Mouse (Mus musculus): ENCODE data around the gene Prickle1. TPM values are rescaled to one million over a fixed set of nuclear protein-coding genes. Genes with fewer than 3 reads are reported as not detected.
A peak's percentile ranks its signal among the peaks of the same experiment; 100 is the strongest.

Gene Prickle1
- polyA plus RNA-seq, 1 experiment from 2014 or later: 2.5 TPM

DNA sequence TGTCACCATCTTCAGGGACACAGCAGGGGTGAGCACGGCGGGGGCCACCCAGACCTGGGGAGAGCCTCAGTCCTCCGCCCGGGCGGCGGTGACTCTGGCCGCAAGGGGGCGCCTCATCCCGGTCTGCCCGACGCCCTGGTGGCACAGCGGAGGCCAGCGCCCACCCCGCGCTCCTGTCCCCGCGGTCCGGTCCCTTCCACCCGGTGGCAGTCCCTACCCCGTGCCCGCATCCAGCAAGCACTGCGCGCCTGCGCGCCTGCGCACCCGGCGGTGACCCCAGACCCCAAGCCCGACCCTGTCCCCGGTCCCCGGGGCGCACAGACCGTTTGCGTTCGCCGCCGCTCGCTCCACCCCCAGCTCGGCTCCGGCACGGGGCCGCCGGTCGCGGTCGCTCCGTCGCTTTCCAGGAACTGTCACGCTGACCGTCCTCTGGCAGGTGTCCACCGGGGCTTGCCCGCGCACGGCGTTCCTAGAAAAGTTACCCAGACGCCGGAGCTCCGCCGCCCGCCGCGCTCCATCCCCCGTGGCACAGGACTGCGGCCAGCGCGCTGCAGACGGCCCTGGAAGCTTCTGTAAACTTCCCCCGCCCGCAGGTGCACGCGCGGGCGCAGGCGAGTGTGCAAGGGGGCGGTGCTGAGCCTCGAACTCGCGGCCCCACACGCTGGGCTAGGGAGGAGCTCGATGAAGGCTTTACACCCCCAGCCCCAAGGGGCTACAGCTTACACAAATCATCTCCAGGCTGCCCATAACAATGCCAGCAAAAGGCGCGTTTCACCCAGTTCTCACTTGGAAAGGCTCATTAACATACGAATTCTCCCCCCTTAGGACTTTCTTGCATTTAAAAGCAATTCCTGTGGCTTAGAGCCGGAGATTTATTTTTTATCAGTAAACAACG is 76.5 kb downstream of the Prickle1 start:
- Histone ChIP-seq H3K9me3 (ENCODE audit: low read length) (no peaks in the 10 kb centered on the region), H3K4me3 (ENCODE audit: low read depth, low read length) (peak overlapping the region; percentile 70), H3K9ac (replicated peaks) (peak overlapping the region; percentile 52), H3K27me3 (ENCODE audit: insufficient read depth, low read length) (peaks cover 15% of the 10 kb centered on the region), H3K4me2 (ENCODE audit: low read depth, low read length) (peak overlapping the region; percentile 86), H3K4me1 (ENCODE audit: insufficient read depth) (peaks cover 19% of the 10 kb centered on the region), H3K36me3 (replicated peaks; ENCODE audit: insufficient read depth, low read length) (no peaks in the 10 kb centered on the region), H3K27ac (ENCODE audit: low read depth) (peak overlapping the region; percentile 75)
- TF ChIP-seq EP300 (IDR thresholded peaks at IDR 0.05; ENCODE audit: low read depth) (no peak), CTCF (IDR thresholded peaks at IDR 0.05; ENCODE audit: low read depth) (peak; percentile 85)
- DNase-seq: peak; percentile 87
- WGBS (ENCODE audit: insufficient replicate concordance): 2% methylated on average over 79 of the region's 85 CpGs
- ATAC-seq: peak; percentile 87

DNA sequence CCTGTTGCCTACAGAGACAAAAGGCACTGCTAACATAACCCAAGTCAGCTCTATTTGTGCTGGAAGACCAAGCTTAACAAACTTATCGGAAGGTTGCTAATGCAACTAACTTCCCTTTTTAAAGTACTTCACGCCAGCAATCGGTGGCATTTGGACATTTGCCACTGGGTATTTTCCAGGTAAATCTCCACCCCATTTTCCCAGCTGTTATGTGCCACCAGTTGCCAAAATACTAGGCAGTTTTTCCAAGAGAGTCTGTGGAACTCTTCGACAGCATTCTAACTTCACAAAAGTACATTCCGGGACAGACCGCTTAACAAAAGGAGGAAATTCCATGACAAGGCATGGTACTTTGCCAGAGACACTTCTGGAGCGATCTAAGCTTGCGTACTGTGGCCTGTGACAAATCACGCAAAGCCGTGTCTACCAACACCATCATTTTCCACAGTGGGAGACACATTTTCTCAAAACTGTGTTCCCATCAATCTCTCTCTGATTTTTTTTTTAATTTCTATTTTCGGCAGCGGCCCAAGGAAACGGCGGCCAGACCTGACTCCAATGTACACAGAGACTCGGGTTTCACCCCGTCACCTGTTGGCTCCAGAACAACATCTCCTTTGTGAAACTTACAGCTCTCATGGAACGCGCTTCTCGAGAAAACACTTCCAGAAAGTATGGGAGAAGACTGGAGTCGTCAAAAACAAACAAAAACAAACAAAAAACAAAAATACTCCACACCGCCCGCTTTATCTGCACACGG is 77.4 kb downstream of the Prickle1 start:
- H3K4me2 ChIP-seq (ENCODE audit: low read depth, low read length): peak overlapping the region; percentile 86
- H3K36me3 ChIP-seq (replicated peaks; ENCODE audit: insufficient read depth, low read length): no peaks in the 10 kb centered on the region
- peak overlapping the region; percentile 70 for H3K4me3 ChIP-seq (ENCODE audit: low read depth, low read length)
- peak overlapping the region; percentile 75 for H3K27ac ChIP-seq (ENCODE audit: low read depth)
- no peak for ATAC-seq
- H3K4me1 ChIP-seq (ENCODE audit: insufficient read depth): peaks cover 23% of the 10 kb centered on the region
- H3K9me3 ChIP-seq (ENCODE audit: low read length): no peaks in the 10 kb centered on the region
- TF ChIP-seq EP300 (IDR thresholded peaks at IDR 0.05; ENCODE audit: low read depth) (no peak), CTCF (IDR thresholded peaks at IDR 0.05; ENCODE audit: low read depth) (no peak)
- peaks cover 15% of the 10 kb centered on the region for H3K27me3 ChIP-seq (ENCODE audit: insufficient read depth, low read length)
- no peak for DNase-seq
- H3K9ac ChIP-seq (replicated peaks): peak overlapping the region; percentile 52
- WGBS (ENCODE audit: insufficient replicate concordance): 2% methylated on average over 23 of the region's 23 CpGs

GRCm38 (mm10) chr15:93517022-93517565 is 78.6 kb downstream of the Prickle1 start:
- H3K27ac ChIP-seq (ENCODE audit: low read depth): no peak overlapping the region
- H3K4me1 ChIP-seq (ENCODE audit: insufficient read depth): peaks cover 23% of the 10 kb centered on the region
- H3K4me3 ChIP-seq (ENCODE audit: low read depth, low read length): no peak overlapping the region
- DNase-seq: no peak
- no peak overlapping the region for H3K4me2 ChIP-seq (ENCODE audit: low read depth, low read length)
- no peaks in the 10 kb centered on the region for H3K36me3 ChIP-seq (replicated peaks; ENCODE audit: insufficient read depth, low read length)
- H3K27me3 ChIP-seq (ENCODE audit: insufficient read depth, low read length): peaks cover 15% of the 10 kb centered on the region
- TF ChIP-seq EP300 (IDR thresholded peaks at IDR 0.05; ENCODE audit: low read depth): no peak
- no peak for TF ChIP-seq CTCF (IDR thresholded peaks at IDR 0.05; ENCODE audit: low read depth)
- no peaks in the 10 kb centered on the region for H3K9me3 ChIP-seq (ENCODE audit: low read length)
- no peak for ATAC-seq
- no peak overlapping the region for H3K9ac ChIP-seq (replicated peaks)
- 73% methylated on average over 11 of the region's 11 CpGs for WGBS (ENCODE audit: insufficient replicate concordance)

GRCm38 (mm10) chr15:93515316-93515715 is 80.4 kb downstream of the Prickle1 start:
- no peaks in the 10 kb centered on the region for H3K9me3 ChIP-seq (ENCODE audit: low read length)
- H3K4me2 ChIP-seq (ENCODE audit: low read depth, low read length): no peak overlapping the region
- no peak for DNase-seq
- no peak overlapping the region for H3K4me3 ChIP-seq (ENCODE audit: low read depth, low read length)
- peaks cover 23% of the 10 kb centered on the region for H3K4me1 ChIP-seq (ENCODE audit: insufficient read depth)
- 78% methylated on average over 9 of the region's 9 CpGs for WGBS (ENCODE audit: insufficient replicate concordance)
- TF ChIP-seq EP300 (IDR thresholded peaks at IDR 0.05; ENCODE audit: low read depth) (no peak), CTCF (IDR thresholded peaks at IDR 0.05; ENCODE audit: low read depth) (no peak)
- H3K36me3 ChIP-seq (replicated peaks; ENCODE audit: insufficient read depth, low read length): no peaks in the 10 kb centered on the region
- no peak overlapping the region for H3K27ac ChIP-seq (ENCODE audit: low read depth)
- no peak overlapping the region for H3K9ac ChIP-seq (replicated peaks)
- no peak for ATAC-seq
- H3K27me3 ChIP-seq (ENCODE audit: insufficient read depth, low read length): peaks cover 5% of the 10 kb centered on the region

DNA sequence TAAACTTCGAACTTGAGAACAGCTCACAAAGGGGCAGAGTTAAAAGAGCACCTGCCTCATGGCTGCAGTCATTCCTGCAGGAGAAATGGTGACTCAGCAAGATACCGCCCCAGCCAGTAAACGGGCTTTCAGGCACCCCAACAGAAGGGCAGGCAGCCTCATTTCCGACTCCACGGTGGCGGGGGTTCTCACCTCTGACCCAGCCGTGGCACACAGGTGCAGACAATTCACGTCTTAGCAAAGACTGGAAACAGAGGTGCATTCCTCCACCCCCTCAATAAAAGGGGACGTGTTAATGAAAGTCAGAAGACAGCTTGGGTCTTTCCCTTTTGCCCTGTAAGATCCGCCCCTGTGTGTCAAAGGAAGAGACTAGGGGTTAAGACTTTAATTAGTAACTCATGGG is 81.8 kb downstream of the Prickle1 start:
- Histone ChIP-seq H3K4me2 (ENCODE audit: low read depth, low read length) (peak overlapping the region; percentile 59), H3K4me3 (ENCODE audit: low read depth, low read length) (peak overlapping the region; percentile 29), H3K27me3 (ENCODE audit: insufficient read depth, low read length) (no peaks in the 10 kb centered on the region), H3K9ac (replicated peaks) (no peak overlapping the region), H3K4me1 (ENCODE audit: insufficient read depth) (peaks cover 15% of the 10 kb centered on the region), H3K27ac (ENCODE audit: low read depth) (no peak overlapping the region), H3K36me3 (replicated peaks; ENCODE audit: insufficient read depth, low read length) (0 out of 2 replicates have a peak, but pooled peaks cover 3% of the 10 kb centered on the region), H3K9me3 (ENCODE audit: low read length) (no peaks in the 10 kb centered on the region)
- no peak for DNase-seq
- ATAC-seq: no peak
- TF ChIP-seq EP300 (IDR thresholded peaks at IDR 0.05; ENCODE audit: low read depth): no peak
- TF ChIP-seq CTCF (IDR thresholded peaks at IDR 0.05; ENCODE audit: low read depth): no peak
- 9% methylated on average over 10 of the region's 10 CpGs for WGBS (ENCODE audit: insufficient replicate concordance)

- peaks cover 3% of the 10 kb centered on the region; the same call in 1 of the 2 replicates for H3K36me3 ChIP-seq (replicated peaks; ENCODE audit: insufficient read depth, low read length)
- DNase-seq (no peak), ATAC-seq (no peak)
- no peaks in the 10 kb centered on the region for H3K27me3 ChIP-seq (ENCODE audit: insufficient read depth, low read length)
- H3K27ac ChIP-seq (ENCODE audit: low read depth): no peak overlapping the region
- peaks cover 7% of the 10 kb centered on the region for H3K4me1 ChIP-seq (ENCODE audit: insufficient read depth)
- 54% methylated on average over 9 of the region's 9 CpGs for WGBS (ENCODE audit: insufficient replicate concordance)
- no peak overlapping the region for H3K4me2 ChIP-seq (ENCODE audit: low read depth, low read length)
- H3K4me3 ChIP-seq (ENCODE audit: low read depth, low read length): no peak overlapping the region
- no peak overlapping the region for H3K9ac ChIP-seq (replicated peaks)
- H3K9me3 ChIP-seq (ENCODE audit: low read length): no peaks in the 10 kb centered on the region
- TF ChIP-seq CTCF (IDR thresholded peaks at IDR 0.05; ENCODE audit: low read depth): no peak
- no peak for TF ChIP-seq EP300 (IDR thresholded peaks at IDR 0.05; ENCODE audit: low read depth)
Observed at GRCm38 (mm10) chr15:93512437-93512836, 83.3 kb downstream of the Prickle1 start.
